Mouse (Mus musculus) kidney, postnatal 4 days (tissue): ENCODE measurements around the gene Pik3r5.
A peak's percentile ranks its signal among the peaks of the same experiment; 100 is the strongest.

Experiments used
- DNase-seq, 2 experiments: peaks; one replicate each; pipeline ENCODE4 v3.0.0; 2021; ENCODE audit warnings: mixed read lengths in 2 of 2

Pik3r5 gene

GRCm38 (mm10) chr11:68431699-68432360, at the start of gene Pik3r5:
Gene Pik3r5, plus strand, starts transcription at chr11:68432121.
- peak; percentile 92 to 93 for DNase-seq

- peak in 1 of 2 experiments; percentile 14 for DNase-seq
Measured at GRCm38 (mm10) chr11:68383519-68383918, 48.4 kb upstream of the Pik3r5 start.

DNA sequence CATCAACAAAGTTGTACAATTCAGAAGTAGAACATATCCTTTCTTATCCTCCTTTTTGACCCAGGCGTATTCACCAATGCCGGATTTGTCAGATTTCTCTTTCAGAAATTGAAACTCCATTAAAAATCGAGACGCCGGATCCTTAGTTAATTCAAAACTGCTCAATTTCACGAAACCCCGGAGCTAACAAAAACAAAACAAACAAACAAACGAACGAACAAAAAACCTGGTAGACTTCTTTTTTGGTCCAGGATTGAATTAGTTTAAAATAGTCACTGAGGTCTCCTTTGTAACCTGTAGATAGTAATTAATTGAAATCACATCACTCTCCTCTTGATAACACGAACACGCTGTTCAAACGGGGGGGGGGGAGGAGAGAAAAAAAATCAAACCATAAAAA, 47.8 kb upstream of the Pik3r5 start:
- no peak for DNase-seq

- DNase-seq, result peak; percentile 28 to 39
Measured at GRCm38 (mm10) chr11:68384592-68385020, 47.3 kb upstream of the Pik3r5 start.

DNA sequence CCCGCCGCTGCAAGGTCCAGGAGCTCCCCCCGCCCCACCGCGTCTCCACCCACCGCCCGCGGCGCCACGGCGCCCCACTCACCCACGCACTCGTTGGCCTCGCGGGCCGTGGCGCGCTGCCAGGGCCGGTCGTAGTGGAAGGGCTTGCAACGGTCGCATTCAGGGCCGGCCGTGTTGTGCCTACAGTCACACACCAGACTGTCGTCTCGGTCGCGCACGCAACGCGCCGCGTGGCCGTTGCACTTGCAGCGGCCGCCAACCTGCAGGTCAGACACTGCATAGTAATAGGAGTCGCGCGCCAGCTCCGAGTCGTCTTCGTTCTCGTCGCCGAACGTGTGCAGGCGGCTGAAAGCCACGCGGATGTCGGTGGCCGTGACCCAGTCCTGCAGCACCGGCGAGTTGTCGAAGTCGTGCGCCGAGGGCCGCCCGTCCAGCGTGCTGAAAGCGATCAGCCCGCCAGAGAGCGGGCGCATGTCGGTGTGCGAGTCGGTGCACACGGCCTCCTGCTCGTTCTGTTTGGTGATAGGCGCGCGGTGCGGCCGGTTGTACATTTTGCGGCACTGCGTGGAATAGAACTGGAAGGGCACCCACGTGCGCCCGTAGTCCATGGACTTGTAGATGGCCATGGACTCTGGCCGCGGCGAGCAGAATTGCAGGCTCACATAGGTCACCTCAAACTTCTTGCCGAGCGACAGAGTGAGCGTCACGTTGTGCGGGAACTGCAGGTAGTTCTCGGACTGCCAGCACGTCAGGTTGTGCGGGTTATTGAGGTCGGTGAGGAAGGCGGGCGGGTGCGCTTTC, 46.7 kb upstream of the Pik3r5 start:
- DNase-seq, result peak; percentile 68 to 78

GRCm38 (mm10) chr11:68385921-68386588, 45.9 kb upstream of the Pik3r5 start:
- DNase-seq, result peak; percentile 59 to 70

GRCm38 (mm10) chr11:68386589-68387440, 45.1 kb upstream of the Pik3r5 start:
- DNase-seq, result peak; percentile 73 to 83

- DNase-seq, result no peak
Measured at GRCm38 (mm10) chr11:68387441-68387760, 44.5 kb upstream of the Pik3r5 start.

DNA sequence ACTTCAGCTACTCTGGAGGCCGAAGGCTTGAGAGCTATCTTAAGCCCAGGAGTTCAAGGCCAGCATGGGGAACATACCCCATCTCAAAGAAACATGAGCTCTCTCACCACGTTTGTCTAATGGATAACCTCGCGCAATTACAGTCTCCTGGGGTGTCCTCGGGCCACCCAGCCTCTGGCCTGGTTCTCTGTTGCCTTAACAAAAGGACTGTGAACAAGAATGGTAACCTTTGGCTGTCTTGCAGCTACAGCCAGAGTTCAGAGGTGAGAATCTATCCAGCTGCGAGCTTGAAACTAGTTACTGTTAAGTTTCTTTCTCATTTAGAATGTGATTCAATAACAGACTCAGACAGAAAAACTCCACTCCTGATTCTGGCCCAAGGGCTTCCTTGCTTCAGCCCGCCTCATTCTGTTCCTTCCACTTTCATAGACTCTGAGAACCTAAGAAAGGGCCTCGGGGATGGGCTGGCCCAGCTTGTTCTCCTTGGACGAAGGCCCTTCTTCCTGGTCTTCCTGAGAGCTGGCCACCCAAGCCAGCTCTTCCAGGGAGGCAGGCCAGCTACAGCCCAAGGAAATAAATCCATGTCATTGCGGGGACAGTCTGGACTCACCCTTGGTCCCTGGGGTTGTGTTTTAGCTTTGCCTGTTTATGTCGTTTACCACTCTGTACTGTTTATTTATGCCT, 43.8 kb upstream of the Pik3r5 start:
- peak in 1 of 2 experiments; percentile 38 for DNase-seq

DNA sequence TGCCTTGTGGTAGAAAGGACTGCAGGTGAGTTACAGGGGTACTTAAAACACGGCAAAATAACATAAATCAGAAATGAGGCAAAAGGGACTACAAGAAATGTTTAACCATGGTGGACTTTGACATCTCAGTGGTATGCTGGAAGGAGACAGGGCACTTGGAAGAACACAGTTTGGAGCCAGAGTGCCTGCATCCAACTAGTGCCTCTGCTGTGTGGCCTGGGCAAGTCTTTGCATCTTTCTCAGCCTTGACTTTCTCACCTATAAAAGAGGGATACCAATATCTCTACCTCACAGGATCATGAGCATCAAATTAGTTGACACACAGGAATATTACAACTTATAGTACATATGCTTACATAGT, 43.3 kb upstream of the Pik3r5 start:
- DNase-seq, result peak in 1 of 2 experiments; percentile 26

GRCm38 (mm10) chr11:68389621-68390020, 42.3 kb upstream of the Pik3r5 start:
- no peak for DNase-seq

- DNase-seq, result no peak
Measured at GRCm38 (mm10) chr11:68390381-68391287, 41.3 kb upstream of the Pik3r5 start.

DNA sequence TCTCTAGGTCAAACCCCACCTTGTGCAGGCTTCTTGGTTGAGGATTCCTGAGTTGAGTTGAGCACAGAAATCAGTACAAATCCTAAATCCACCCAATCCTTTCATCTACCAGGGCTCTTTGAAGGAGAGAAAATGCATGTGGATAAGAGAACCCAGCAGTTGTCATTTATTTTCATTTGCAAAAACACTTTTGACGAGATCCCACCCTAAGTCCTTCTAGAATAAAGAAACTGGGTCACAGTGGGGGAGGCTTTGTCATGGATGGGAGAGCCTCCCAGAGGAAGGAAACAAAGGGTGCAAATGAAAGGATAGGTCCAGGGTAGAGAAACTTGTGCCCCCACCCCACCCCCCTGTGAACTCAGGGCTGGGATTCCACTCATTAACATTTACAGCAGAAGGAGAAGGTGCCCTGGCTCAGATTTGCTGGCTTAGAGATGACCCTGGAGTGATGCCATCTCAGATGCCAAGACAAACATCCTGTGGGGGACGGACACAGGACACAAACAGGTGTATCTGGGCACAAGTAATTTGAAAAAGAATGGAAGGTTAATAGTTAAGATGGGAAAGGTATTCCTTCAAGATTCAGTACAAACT, 37.9 kb upstream of the Pik3r5 start:
- no peak for DNase-seq

GRCm38 (mm10) chr11:68394749-68395148, 37.2 kb upstream of the Pik3r5 start:
- no peak for DNase-seq

- no peak for DNase-seq
Measured at GRCm38 (mm10) chr11:68395546-68395945, 36.4 kb upstream of the Pik3r5 start.

- DNase-seq, result no peak
Measured at GRCm38 (mm10) chr11:68398891-68399547, 32.9 kb upstream of the Pik3r5 start.

DNA sequence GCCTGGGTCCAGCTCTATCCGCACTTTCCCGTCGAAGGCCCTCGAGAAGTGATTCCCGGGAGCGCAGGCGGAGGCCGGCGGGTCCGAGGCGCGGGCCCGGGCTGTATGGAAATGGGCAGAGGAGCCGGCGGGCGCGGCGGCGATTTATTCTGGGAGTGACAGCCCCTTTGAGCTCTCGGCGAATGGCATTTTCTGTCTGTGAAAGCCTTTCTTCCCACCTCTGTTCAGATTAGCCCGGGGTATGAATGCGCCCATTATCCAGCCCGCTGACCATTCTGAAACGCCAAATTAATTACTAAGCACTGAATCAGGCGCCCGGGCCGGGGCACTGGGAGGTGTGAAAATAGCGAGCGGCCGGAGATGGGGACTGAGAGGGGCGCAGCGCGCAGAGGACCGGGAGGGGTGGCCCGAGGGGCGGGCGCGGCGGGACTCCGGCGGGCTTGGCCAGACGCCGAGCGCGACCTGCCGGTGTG, 32.3 kb upstream of the Pik3r5 start:
- DNase-seq, result peak; percentile 28 to 43

DNA sequence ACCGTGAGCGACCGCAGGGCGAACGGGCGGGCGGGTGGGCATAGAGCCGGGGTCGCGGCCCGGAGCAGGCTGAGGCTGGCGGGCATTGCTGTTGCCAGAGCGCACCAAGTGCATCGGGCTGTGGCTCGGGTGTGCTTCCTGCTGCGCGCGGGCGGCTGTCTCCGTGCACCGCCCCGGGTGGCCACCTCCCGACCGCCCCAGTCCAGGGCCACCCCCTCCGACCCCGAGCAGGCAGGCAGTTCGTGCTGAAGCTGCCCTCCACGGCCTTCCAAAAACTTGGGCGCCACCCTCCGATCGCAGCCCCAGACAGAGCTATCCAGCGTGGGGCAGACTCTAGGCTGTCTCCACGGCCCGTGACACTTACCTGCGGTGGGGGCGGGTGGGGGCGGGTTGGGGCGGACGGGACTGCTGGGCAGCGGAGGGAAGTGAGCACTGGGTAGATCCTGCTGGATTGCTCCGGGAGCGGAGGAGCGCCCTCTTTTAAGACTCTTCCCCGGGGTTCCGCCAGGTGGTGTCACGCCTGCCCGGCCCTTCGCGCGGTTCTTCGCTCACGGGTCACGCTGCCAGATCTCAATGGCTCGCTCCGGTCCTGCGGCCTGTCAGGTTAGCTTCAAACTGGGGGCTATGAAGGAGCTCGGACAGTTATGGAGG, 31.8 kb upstream of the Pik3r5 start:
- DNase-seq, result peak; percentile 71 to 80

DNA sequence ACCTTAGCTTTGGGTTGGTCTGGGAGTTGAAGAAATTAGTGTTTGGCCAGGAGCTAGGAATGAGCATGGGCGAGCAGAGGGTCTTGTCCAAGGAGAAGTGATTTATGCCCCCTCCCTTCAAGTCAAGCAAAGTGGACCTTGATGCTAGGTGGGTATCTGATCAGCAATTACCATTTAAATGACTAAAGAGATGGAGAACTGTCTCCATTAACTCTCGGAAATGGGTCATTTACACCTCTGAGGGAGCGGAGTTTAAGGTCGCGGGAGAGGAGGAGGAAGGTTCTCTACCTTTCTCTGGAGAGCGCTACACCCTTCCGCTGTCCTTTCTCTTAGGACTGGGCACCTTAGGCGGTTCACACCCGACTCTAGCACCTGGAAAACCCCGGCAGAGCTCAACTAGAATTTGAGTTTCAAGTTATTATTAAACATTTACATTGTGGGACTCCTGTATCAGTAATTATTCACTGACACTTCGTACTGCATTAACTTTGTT, 31.1 kb upstream of the Pik3r5 start, which contains the start of gene Ntn1:
Ntn1 (minus strand) TSS at position 97 of the 493 bp plus-strand sequence.
- DNase-seq, result no peak
